Mouse (Mus musculus): ENCODE measurements around the gene Ace3.

DNA sequence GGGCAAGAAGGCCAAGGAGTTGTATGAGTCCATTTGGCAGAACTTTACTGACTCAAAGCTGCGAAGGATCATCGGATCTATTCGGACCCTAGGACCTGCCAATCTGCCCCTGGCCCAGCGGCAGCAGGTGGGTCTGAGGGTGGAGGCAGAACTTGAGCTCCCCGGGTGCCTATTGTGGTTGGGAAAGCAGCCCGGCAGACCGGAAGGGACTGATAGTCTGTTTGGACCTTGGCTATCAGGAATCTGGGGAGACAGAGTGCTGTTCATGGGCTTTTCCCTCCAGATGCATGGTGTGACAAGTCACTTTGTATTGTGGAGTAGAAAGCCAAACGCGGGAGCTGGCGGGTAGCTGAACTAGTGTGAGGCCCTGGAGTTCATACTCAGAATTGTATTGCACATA, 25.5 kb upstream of the Ace3 start:
- TF ChIP-seq CTCF (IDR thresholded peaks at IDR 0.05; ENCODE audit: insufficient read depth, low read length) = no peak
- no peak for TF ChIP-seq POLR2A (IDR thresholded peaks at IDR 0.05; ENCODE audit: borderline replicate concordance, extremely low read depth, low read depth, low read length)

Data from lung, adult 2 months (tissue).